Mouse (Mus musculus): ENCODE measurements around the gene Cd163l1. TPM values are rescaled to one million over a fixed set of nuclear protein-coding genes. Genes with fewer than 3 reads are reported as not detected.
A peak's percentile ranks its signal among the peaks of the same experiment; 100 is the strongest.

Cd163l1 gene
- total RNA-seq (2015; ENCODE audit: low replicate concordance) (not detected in 2 replicates), total RNA-seq (2017; ENCODE audit: low replicate concordance) (not detected in 2 replicates)

- no peak for ATAC-seq (replicated peaks; ENCODE audit: low FRiP score, poor library complexity, severe bottlenecking)
Measured at GRCm38 (mm10) chr7:140217967-140218366, at the start of gene Cd163l1. Gene Cd163l1, plus strand, starts transcription at chr7:140218267.

- no peak for ATAC-seq (replicated peaks; ENCODE audit: low FRiP score, poor library complexity, severe bottlenecking)
Measured at GRCm38 (mm10) chr7:140169386-140169785, 48.7 kb upstream of the Cd163l1 start.

GRCm38 (mm10) chr7:140170863-140171262, 47.2 kb upstream of the Cd163l1 start:
- no peak for ATAC-seq (replicated peaks; ENCODE audit: low FRiP score, poor library complexity, severe bottlenecking)

- ATAC-seq (replicated peaks; ENCODE audit: low FRiP score, poor library complexity, severe bottlenecking): no peak
Measured at GRCm38 (mm10) chr7:140172936-140173335, 45.1 kb upstream of the Cd163l1 start, which contains the start of gene Olfr523. Gene Olfr523, plus strand, starts transcription at chr7:140173217.

- no peak for ATAC-seq (replicated peaks; ENCODE audit: low FRiP score, poor library complexity, severe bottlenecking)
Measured at GRCm38 (mm10) chr7:140179176-140179575, 38.9 kb upstream of the Cd163l1 start.

- no peak for ATAC-seq (replicated peaks; ENCODE audit: low FRiP score, poor library complexity, severe bottlenecking)
Measured at GRCm38 (mm10) chr7:140180692-140181091, 37.4 kb upstream of the Cd163l1 start.

GRCm38 (mm10) chr7:140184206-140184605, 33.9 kb upstream of the Cd163l1 start:
- no peak for ATAC-seq (replicated peaks; ENCODE audit: low FRiP score, poor library complexity, severe bottlenecking)

GRCm38 (mm10) chr7:140186646-140187620, 31.1 kb upstream of the Cd163l1 start:
- ATAC-seq (replicated peaks; ENCODE audit: low FRiP score, poor library complexity, severe bottlenecking): no peak

GRCm38 (mm10) chr7:140187721-140188390, 30.2 kb upstream of the Cd163l1 start:
- ATAC-seq (replicated peaks; ENCODE audit: low FRiP score, poor library complexity, severe bottlenecking): no peak

- ATAC-seq (replicated peaks; ENCODE audit: low FRiP score, poor library complexity, severe bottlenecking): 0 out of 2 replicates have a peak, but pooled peaks have one; percentile 49
Measured at GRCm38 (mm10) chr7:140188391-140189328, 29.4 kb upstream of the Cd163l1 start.

- ATAC-seq (replicated peaks; ENCODE audit: low FRiP score, poor library complexity, severe bottlenecking): no peak
Measured at GRCm38 (mm10) chr7:140190435-140190834, 27.6 kb upstream of the Cd163l1 start.

GRCm38 (mm10) chr7:140192445-140192844, 25.6 kb upstream of the Cd163l1 start:
- no peak for ATAC-seq (replicated peaks; ENCODE audit: low FRiP score, poor library complexity, severe bottlenecking)

- no peak for ATAC-seq (replicated peaks; ENCODE audit: low FRiP score, poor library complexity, severe bottlenecking)
Measured at GRCm38 (mm10) chr7:140192851-140193250, 25.2 kb upstream of the Cd163l1 start.

- no peak for ATAC-seq (replicated peaks; ENCODE audit: low FRiP score, poor library complexity, severe bottlenecking)
Measured at GRCm38 (mm10) chr7:140194031-140194430, 24.0 kb upstream of the Cd163l1 start.

- no peak for ATAC-seq (replicated peaks; ENCODE audit: low FRiP score, poor library complexity, severe bottlenecking)
Measured at GRCm38 (mm10) chr7:140196002-140196401, 22.1 kb upstream of the Cd163l1 start.

GRCm38 (mm10) chr7:140201090-140201489, 17.0 kb upstream of the Cd163l1 start:
- no peak for ATAC-seq (replicated peaks; ENCODE audit: low FRiP score, poor library complexity, severe bottlenecking)

GRCm38 (mm10) chr7:140205864-140206263, 12.2 kb upstream of the Cd163l1 start, which contains the start of gene Olfr524:
Gene Olfr524, minus strand, starts transcription at chr7:140205964.
- ATAC-seq (replicated peaks; ENCODE audit: low FRiP score, poor library complexity, severe bottlenecking): no peak

GRCm38 (mm10) chr7:140206904-140207303, 11.2 kb upstream of the Cd163l1 start:
- ATAC-seq (replicated peaks; ENCODE audit: low FRiP score, poor library complexity, severe bottlenecking): no peak

- no peak for ATAC-seq (replicated peaks; ENCODE audit: low FRiP score, poor library complexity, severe bottlenecking)
Measured at GRCm38 (mm10) chr7:140208153-140208552, 9.9 kb upstream of the Cd163l1 start.
